Mouse (Mus musculus) layer of hippocampus, postnatal 25 days (tissue): ENCODE results near the gene Copz1. TPM values are rescaled to one million over a fixed set of nuclear protein-coding genes. Genes with fewer than 3 reads are reported as not detected.

ENCODE experiments used
- DNase-seq, 2 experiments: peaks; one replicate each; pipeline ENCODE4 v3.0.0; 2022; ENCODE audit warnings: mixed read lengths in 2 of 2, low spot score in 1 of 2; ENCODE audit errors: extremely low spot score in 1 of 2
- total RNA-seq, 2 experiments: library from RNA; stranded (reverse); gene quantifications; 2 replicates each; pipeline ENCODE4 v1.2.3; 2021

Copz1 gene
- total RNA-seq, 2 experiments from 2014 or later, result 101 to 105 TPM

- DNase-seq, result no peak
These were observed 33.5 kb downstream of the Copz1 start for GRCm38 (mm10) chr15:103305792-103306645.

GRCm38 (mm10) chr15:103307125-103307524 lies 34.6 kb downstream of the Copz1 start:
- DNase-seq, result peak; percentile 91 to 98

- DNase-seq, result no peak
These were observed 35.8 kb downstream of the Copz1 start for GRCm38 (mm10) chr15:103308056-103308875.

GRCm38 (mm10) chr15:103308876-103309580 lies 36.5 kb downstream of the Copz1 start:
- no peak for DNase-seq

GRCm38 (mm10) chr15:103310365-103310910 lies 37.9 kb downstream of the Copz1 start, which contains the start of gene Gpr84:
Gene Gpr84, minus strand, starts transcription at chr15:103310612.
- DNase-seq, result no peak

- DNase-seq, result no peak
These were observed 41.1 kb downstream of the Copz1 start for GRCm38 (mm10) chr15:103313495-103314095.

GRCm38 (mm10) chr15:103314181-103314580 lies 41.7 kb downstream of the Copz1 start:
- no peak for DNase-seq

- DNase-seq, result peak; percentile 49 to 66
These were observed 42.5 kb downstream of the Copz1 start for GRCm38 (mm10) chr15:103315011-103315502.

- DNase-seq, result no peak
These were observed 43.7 kb downstream of the Copz1 start for GRCm38 (mm10) chr15:103315979-103316776.

GRCm38 (mm10) chr15:103317120-103317519 lies 44.6 kb downstream of the Copz1 start:
- no peak for DNase-seq

GRCm38 (mm10) chr15:103317731-103318130 lies 45.2 kb downstream of the Copz1 start:
- DNase-seq, result no peak

- no peak for DNase-seq
These were observed 45.8 kb downstream of the Copz1 start for GRCm38 (mm10) chr15:103318201-103318816.

GRCm38 (mm10) chr15:103321076-103321475 lies 48.6 kb downstream of the Copz1 start:
- no peak for DNase-seq

GRCm38 (mm10) chr15:103322396-103322795 lies 49.9 kb downstream of the Copz1 start:
- no peak for DNase-seq

- DNase-seq, result peak in 1 of 2 experiments; percentile 53
These were observed 50.5 kb downstream of the Copz1 start for GRCm38 (mm10) chr15:103323070-103323454.

- DNase-seq, result peak; percentile 75 to 80
These were observed 51.1 kb downstream of the Copz1 start for GRCm38 (mm10) chr15:103323455-103324247.

GRCm38 (mm10) chr15:103333081-103333615 lies 60.6 kb downstream of the Copz1 start:
- no peak for DNase-seq
